Mouse (Mus musculus) erythroblast, embryonic 14.5 days (primary cell): ENCODE measurements around the gene Uspl1. TPM values are rescaled to one million over a fixed set of nuclear protein-coding genes. Genes with fewer than 3 reads are reported as not detected.

ENCODE experiments used
- H3K27me3 ChIP-seq: 2 replicates; pipeline ENCODE4 v1.6.1; 2012; ENCODE audit warnings: inconsistent platforms; ENCODE audit not compliant: control insufficient read depth
- H3K36me3 ChIP-seq: 2 replicates; pipeline ENCODE4 v1.6.1; 2012; ENCODE audit warnings: mild to moderate bottlenecking, inconsistent platforms; ENCODE audit not compliant: control insufficient read depth
- H3K4me1 ChIP-seq: 2 replicates; pipeline ENCODE4 v1.6.1; 2012; ENCODE audit warnings: inconsistent platforms; ENCODE audit not compliant: control insufficient read depth
- H3K4me3 ChIP-seq: replicated peaks from 2 replicates; pipeline ENCODE3; 2012; ENCODE audit warnings: moderate library complexity, mild to moderate bottlenecking, inconsistent platforms
- H3K9me3 ChIP-seq: 2 replicates; pipeline ENCODE4 v1.6.1; 2012; ENCODE audit warnings: low read length, inconsistent platforms, mixed read lengths; ENCODE audit not compliant: control insufficient read depth
- GATA1 ChIP-seq: IDR thresholded peaks from 2 replicates; pipeline ENCODE4 v1.6.1; 2012; ENCODE audit warnings: low read length, inconsistent platforms, mixed read lengths
- TAL1 ChIP-seq: IDR thresholded peaks from 3 replicates; pipeline ENCODE4 v1.6.1; 2012; ENCODE audit warnings: low read length, inconsistent platforms, mixed read lengths
- polyA plus RNA-seq: library from polyadenylated mRNA; stranded (reverse); fragments of >175 nt; gene quantifications from 2 replicates; pipeline ENCODE4 v1.2.3, GENCODE M21; 2012

Uspl1 gene
- polyA plus RNA-seq, 1 experiment = 0.09 TPM

DNA sequence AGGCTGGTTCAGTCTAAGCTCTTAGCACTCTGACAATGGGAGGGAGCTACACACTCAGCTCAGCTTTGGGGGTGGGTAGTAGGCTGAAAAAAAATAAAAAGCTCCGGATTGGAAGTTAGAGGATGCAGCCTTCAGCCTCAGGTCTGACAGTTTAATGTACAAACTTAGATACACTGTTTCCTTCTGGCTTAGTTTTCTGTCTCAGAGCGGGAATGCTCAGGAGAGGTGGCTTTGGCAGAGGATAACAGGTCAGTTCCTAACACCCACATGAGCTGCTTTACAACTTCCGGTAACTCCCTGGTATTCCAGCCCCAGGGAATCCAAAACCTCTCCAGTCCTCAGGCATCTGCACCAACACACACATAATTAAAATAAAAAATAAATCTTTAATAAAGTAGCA, 4.3 kb upstream of the Uspl1 start:
- TF ChIP-seq TAL1 (no peak), GATA1 (no peak)
- no peaks in the 10 kb centered on the region for H3K27me3 ChIP-seq

GRCm38 (mm10) chr5:149182186-149182870, 1.8 kb upstream of the Uspl1 start:
- TF ChIP-seq TAL1 (no peak), GATA1 (no peak)
- Histone ChIP-seq H3K4me1 (peaks cover 31% of the 10 kb centered on the region), H3K9me3 (no peaks in the 10 kb centered on the region), H3K4me3 (peak overlapping the region; percentile 74), H3K36me3 (peaks cover 21% of the 10 kb centered on the region), H3K27me3 (no peaks in the 10 kb centered on the region)

More for the DNA sequence above, 4.3 kb upstream of the Uspl1 start:
- peaks cover 13% of the 10 kb centered on the region for H3K4me1 ChIP-seq
- H3K4me3 ChIP-seq = no peak overlapping the region
- H3K9me3 ChIP-seq = no peaks in the 10 kb centered on the region
- H3K36me3 ChIP-seq = peaks cover 10% of the 10 kb centered on the region

DNA sequence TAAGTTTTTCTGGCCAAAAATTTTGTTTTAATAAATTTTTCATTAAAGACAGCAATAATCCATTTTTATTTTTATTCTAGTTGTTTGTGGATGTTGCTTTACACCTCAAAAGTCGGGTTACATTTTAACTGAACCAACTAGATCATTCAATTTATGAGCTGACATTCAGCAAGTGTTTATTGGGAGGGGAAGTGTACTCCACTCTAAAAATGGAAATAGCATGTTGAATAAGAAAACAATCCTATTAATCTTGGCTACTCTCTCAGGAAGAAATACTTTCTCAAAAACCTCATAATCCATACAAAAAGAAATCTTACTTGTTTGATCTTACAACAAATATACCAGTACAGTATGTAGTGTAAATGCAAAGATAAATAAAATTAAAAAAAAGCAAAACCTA, 1.0 kb upstream of the Uspl1 start:
- peak overlapping the region; percentile 74 for H3K4me3 ChIP-seq
- TF ChIP-seq GATA1 (no peak), TAL1 (no peak)
- H3K27me3 ChIP-seq = no peaks in the 10 kb centered on the region
- peaks cover 31% of the 10 kb centered on the region for H3K4me1 ChIP-seq
- peaks cover 25% of the 10 kb centered on the region for H3K36me3 ChIP-seq
- no peaks in the 10 kb centered on the region for H3K9me3 ChIP-seq

DNA sequence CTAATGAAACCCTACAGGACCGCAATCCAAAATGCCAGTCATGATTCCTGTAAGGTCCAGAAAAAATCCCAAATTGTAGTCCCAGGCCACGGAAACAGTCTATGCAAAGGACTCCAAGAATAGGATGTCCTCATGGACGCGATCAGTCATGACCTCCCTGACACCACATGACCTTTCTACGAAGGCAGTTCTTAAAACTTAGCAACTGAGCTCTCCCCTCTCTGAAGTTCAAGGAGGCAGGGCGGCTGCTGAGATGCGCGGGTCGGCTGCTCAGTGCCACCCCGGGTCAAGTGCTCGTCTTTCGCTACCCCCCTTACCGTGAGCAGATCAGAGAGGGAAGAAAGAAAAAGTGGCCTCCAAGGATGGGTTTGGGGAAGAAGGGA, 438 bp upstream of the Uspl1 start:
- Histone ChIP-seq H3K4me3 (peak overlapping the region; percentile 74), H3K4me1 (peaks cover 31% of the 10 kb centered on the region), H3K27me3 (no peaks in the 10 kb centered on the region), H3K9me3 (no peaks in the 10 kb centered on the region), H3K36me3 (peaks cover 30% of the 10 kb centered on the region)
- TF ChIP-seq TAL1 (no peak), GATA1 (no peak)

DNA sequence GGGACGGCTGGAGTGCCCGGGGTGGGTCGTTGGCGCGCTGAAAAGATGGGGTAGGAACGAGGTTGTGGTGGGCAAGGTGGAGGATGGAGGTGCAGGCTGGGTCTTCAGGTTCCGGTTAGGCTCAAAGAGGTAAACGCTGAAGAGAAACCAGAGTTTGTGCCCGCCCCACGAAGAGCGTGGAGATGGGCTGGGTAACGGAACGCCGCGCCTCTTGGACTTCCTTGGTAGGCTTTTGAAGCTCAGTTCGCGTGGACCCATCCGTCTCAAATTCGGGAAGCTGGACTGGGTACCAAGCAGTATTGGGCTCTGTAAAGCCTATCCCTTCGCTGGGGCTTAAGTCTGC, 665 bp downstream of the Uspl1 start:
- TF ChIP-seq TAL1 (no peak), GATA1 (no peak)
- H3K36me3 ChIP-seq = peaks cover 41% of the 10 kb centered on the region
- peaks cover 41% of the 10 kb centered on the region for H3K4me1 ChIP-seq

DNA sequence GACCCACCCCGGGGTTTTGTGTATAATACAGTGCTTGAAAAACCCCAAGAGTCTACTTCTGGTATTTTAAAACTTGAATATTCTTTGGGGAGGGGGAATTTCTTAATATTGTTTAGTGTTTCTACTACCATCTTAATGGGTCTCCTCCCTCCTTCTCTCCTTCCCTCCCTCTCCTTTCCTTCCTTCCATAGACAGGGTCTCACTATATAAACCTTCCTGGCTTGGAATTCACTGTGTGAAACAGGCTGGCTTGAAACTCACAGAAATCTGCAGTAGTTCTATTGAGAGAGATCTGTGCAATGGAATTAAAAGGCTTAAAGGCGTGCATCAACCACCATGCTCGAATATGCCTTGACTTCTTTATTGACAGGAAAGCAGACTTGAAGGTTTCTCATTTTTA, 1.7 kb downstream of the Uspl1 start:
- no peaks in the 10 kb centered on the region for H3K27me3 ChIP-seq

More for the DNA sequence above, 665 bp downstream of the Uspl1 start:
- Histone ChIP-seq H3K27me3 (no peaks in the 10 kb centered on the region), H3K9me3 (no peaks in the 10 kb centered on the region), H3K4me3 (peak overlapping the region; percentile 74)

GRCm38 (mm10) chr5:149190160-149190559, 6.0 kb downstream of the Uspl1 start:
- Histone ChIP-seq H3K4me1 (peaks cover 39% of the 10 kb centered on the region), H3K9me3 (no peaks in the 10 kb centered on the region), H3K4me3 (no peak overlapping the region), H3K27me3 (no peaks in the 10 kb centered on the region), H3K36me3 (peaks cover 82% of the 10 kb centered on the region)
- no peak for TF ChIP-seq GATA1
- no peak for TF ChIP-seq TAL1

More for the DNA sequence above, 1.7 kb downstream of the Uspl1 start:
- peaks cover 45% of the 10 kb centered on the region for H3K36me3 ChIP-seq
- H3K9me3 ChIP-seq = no peaks in the 10 kb centered on the region
- H3K4me1 ChIP-seq = peaks cover 45% of the 10 kb centered on the region
- TF ChIP-seq GATA1 = no peak
- TF ChIP-seq TAL1 = no peak
- peak overlapping the region; percentile 74 for H3K4me3 ChIP-seq

GRCm38 (mm10) chr5:149196611-149197010, 12.5 kb downstream of the Uspl1 start:
- TF ChIP-seq TAL1 = no peak
- no peak for TF ChIP-seq GATA1
- peaks cover 90% of the 10 kb centered on the region for H3K36me3 ChIP-seq
- no peaks in the 10 kb centered on the region for H3K27me3 ChIP-seq
- no peaks in the 10 kb centered on the region for H3K9me3 ChIP-seq
- H3K4me1 ChIP-seq = peaks cover 17% of the 10 kb centered on the region
- no peak overlapping the region for H3K4me3 ChIP-seq

- Histone ChIP-seq H3K36me3 (peaks cover 93% of the 10 kb centered on the region), H3K4me3 (no peak overlapping the region), H3K4me1 (peaks cover 30% of the 10 kb centered on the region), H3K9me3 (no peaks in the 10 kb centered on the region), H3K27me3 (no peaks in the 10 kb centered on the region)
- TF ChIP-seq GATA1 = no peak
- TF ChIP-seq TAL1 = no peak
These were observed 14.6 kb downstream of the Uspl1 start for GRCm38 (mm10) chr5:149198782-149199181.

GRCm38 (mm10) chr5:149202941-149203340, 18.8 kb downstream of the Uspl1 start:
- TF ChIP-seq GATA1 = no peak
- no peak for TF ChIP-seq TAL1
- Histone ChIP-seq H3K4me1 (peaks cover 26% of the 10 kb centered on the region), H3K36me3 (peaks cover 92% of the 10 kb centered on the region), H3K27me3 (no peaks in the 10 kb centered on the region), H3K9me3 (peaks cover 4% of the 10 kb centered on the region), H3K4me3 (no peak overlapping the region)
